Mouse (Mus musculus) frontal cortex, postnatal 10 days (tissue): ENCODE measurements around the gene Cdkn1b.

Experiments used
- DNase-seq, 2 experiments: peaks; one replicate each; pipeline ENCODE4 v3.0.0; 2022; ENCODE audit warnings: low spot score in 2 of 2, mixed read lengths in 1 of 2

The Cdkn1b gene

DNA sequence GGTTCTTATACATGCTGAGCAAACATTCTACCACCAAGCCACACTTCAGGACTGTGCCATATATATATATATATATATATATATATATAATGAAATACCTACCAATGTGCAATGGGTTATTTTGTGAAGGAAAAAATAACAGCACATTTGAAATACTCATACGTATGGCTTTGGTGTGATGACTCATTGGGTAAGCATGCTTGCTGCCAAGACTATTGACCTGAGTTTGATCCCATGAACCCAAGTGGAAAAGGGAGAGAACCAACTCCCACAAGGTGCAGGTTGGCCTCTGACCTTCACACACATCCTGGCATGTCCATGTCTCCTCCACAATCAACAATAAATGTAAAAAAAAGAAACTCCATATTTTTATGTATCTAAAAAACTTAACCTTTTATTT lies 48.1 kb downstream of the Cdkn1b start:
- DNase-seq: no peak

DNA sequence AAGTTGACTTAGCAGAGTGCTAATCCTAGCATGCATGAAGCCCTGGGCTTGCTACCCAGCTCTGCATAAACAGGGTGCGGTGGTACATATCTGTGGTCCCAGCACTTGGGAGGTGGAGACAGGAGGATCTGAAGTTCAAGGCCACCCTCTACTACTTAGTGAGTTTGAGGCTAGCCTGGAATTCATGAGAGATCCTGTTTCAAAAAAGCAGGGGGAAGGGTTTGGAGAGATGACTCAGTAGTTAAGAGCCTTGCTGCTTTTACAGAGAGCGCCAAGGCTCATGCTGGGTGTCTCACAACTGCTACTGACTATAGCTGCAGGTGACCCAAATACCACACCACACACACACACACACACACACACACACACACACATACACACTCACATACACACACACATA lies 49.3 kb downstream of the Cdkn1b start:
- no peak for DNase-seq

GRCm38 (mm10) chr6:134972096-134972495 lies 51.9 kb downstream of the Cdkn1b start:
- no peak for DNase-seq
